Mouse (Mus musculus) liver, adult 2 months (tissue): ENCODE measurements at regions not wholly inside any gene's neighbourhood (a gene's known extent, or its start where the extent isn't known, plus 50 kb on each side); places are given as distances from the start of the nearest gene placed in this dataset.

ENCODE experiments used
- DNase-seq: peaks from one replicate; pipeline ENCODE4 v3.0.0-alpha.2; 2011; ENCODE audit warnings: low read depth, low spot score; ENCODE audit errors: extremely low read depth
- H3K27ac ChIP-seq: fragments of 200-500 bp; replicated peaks from 2 replicates; pipeline ENCODE4 v1.5.1; 2012; ENCODE audit warnings: low read depth, mild to moderate bottlenecking, control low read depth, inconsistent platforms, low read length; ENCODE audit not compliant: insufficient read depth
- H3K27me3 ChIP-seq: fragments of 200-500 bp; 2 replicates; pipeline ENCODE4 v1.6.1; 2012; ENCODE audit warnings: mild to moderate bottlenecking, moderate library complexity, low read length, inconsistent platforms; ENCODE audit not compliant: control insufficient read depth, insufficient read depth
- H3K36me3 ChIP-seq: fragments of 200-500 bp; 2 replicates; pipeline ENCODE4 v1.6.1; 2012; ENCODE audit warnings: low read length, inconsistent platforms; ENCODE audit not compliant: control insufficient read depth, insufficient read depth
- H3K4me1 ChIP-seq: fragments of 200-500 bp; 2 replicates; pipeline ENCODE4 v1.6.1; 2011; ENCODE audit warnings: low read length; ENCODE audit not compliant: control insufficient read depth, insufficient read depth
- H3K4me3 ChIP-seq: fragments of 200-500 bp; 2 replicates; pipeline ENCODE4 v1.5.1; 2011; ENCODE audit warnings: low read depth, mild to moderate bottlenecking, control low read depth, low read length, moderate library complexity; ENCODE audit not compliant: insufficient read depth
- H3K79me2 ChIP-seq: fragments of 200-500 bp; 2 replicates; pipeline ENCODE4 v1.6.1; 2012; ENCODE audit warnings: inconsistent platforms, mild to moderate bottlenecking, low read length, moderate library complexity; ENCODE audit not compliant: control insufficient read depth, insufficient read depth
- H3K9ac ChIP-seq: fragments of 200-500 bp; 2 replicates; pipeline ENCODE4 v1.6.1; 2012; ENCODE audit warnings: low read depth, mild to moderate bottlenecking, control low read depth, inconsistent platforms, low read length
- CTCF ChIP-seq: fragments of 200-500 bp; IDR thresholded peaks from 2 replicates; pipeline ENCODE4 v1.5.1; 2011; ENCODE audit warnings: low read depth, low read length, control low read depth
- POLR2A ChIP-seq: fragments of 200-500 bp; IDR thresholded peaks from 2 replicates; pipeline ENCODE4 v1.6.1; 2011; ENCODE audit warnings: low read length, control low read depth; ENCODE audit not compliant: insufficient read depth; ENCODE audit errors: extremely low read depth
- WGBS: fragments of 180-500 bp; shearing (Covaris S2); methylation state at CpG from one replicate; pipeline ENCODE4 v1.1.7; 2018; 5-methylcytosine and 5-hydroxymethylcytosine counted together

DNA sequence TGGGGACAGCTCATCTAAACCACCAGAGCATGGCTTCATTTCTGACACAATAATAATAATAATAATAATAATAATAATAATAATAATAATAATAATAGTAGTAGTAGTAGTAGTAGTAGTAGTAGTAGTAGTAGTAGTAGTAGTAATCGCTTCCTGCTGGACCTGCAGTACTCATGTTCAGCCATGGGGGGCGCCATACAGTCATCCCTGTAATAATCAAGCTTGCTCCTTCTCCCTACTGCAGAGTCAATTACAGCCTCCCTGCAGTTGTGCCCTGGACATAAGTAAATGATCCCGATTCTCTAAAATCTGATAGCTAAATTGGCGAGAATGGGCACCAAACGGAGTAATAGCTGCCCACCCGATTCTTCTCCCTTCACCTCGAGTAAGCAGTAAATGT, 537.1 kb upstream of the Gm19410 start:
- Histone ChIP-seq H3K4me3 (no peak overlapping the region), H3K27ac (no peak overlapping the region), H3K27me3 (no peaks in the 10 kb centered on the region), H3K36me3 (no peaks in the 10 kb centered on the region), H3K4me1 (no peaks in the 10 kb centered on the region), H3K79me2 (no peaks in the 10 kb centered on the region), H3K9ac (no peak overlapping the region)
- TF ChIP-seq CTCF (peak; percentile 38; the same call in 1 of the 2 replicates), POLR2A (no peak)
- DNase-seq: no peak
- WGBS: 86% methylated on average over 7 of the region's 7 CpGs

DNA sequence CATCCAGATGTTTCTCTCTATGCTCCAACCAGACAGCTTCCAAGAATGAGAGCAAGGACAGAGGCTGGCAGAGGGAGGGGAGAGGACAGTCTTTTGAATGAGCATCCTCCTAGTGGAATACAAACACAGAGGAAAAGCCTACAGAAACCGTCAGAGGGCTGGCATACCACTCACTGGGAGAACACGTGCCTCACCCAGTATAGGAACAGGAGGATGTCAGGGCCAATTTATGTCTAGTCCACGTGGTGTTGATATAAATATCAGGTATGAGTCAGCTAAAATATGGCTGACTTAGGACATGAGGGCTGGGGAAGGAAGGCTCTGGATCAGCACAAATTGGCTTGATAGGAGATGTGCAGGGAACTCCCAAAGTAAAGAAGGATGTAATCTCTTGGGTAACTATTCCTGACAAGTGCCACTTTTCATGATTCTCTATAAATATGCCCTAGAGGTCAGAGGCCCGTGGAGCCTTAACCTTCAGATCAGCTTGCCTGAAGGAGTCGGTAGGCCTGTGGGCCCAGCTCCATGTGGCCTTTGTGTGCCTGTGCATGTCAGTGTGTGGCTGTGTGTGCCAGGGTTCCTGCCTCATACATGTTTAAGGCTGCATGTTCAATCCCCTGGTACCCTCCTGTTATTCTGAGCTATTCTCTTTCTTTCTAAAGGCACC, 531.9 kb upstream of the Gm19410 start:
- Histone ChIP-seq H3K36me3 (no peaks in the 10 kb centered on the region), H3K79me2 (no peaks in the 10 kb centered on the region), H3K4me1 (no peaks in the 10 kb centered on the region), H3K27me3 (no peaks in the 10 kb centered on the region), H3K27ac (no peak overlapping the region), H3K9ac (no peak overlapping the region), H3K4me3 (no peak overlapping the region)
- DNase-seq: no peak
- WGBS: 54% methylated on average over 5 of the region's 5 CpGs
- TF ChIP-seq POLR2A (no peak), CTCF (no peak)

DNA sequence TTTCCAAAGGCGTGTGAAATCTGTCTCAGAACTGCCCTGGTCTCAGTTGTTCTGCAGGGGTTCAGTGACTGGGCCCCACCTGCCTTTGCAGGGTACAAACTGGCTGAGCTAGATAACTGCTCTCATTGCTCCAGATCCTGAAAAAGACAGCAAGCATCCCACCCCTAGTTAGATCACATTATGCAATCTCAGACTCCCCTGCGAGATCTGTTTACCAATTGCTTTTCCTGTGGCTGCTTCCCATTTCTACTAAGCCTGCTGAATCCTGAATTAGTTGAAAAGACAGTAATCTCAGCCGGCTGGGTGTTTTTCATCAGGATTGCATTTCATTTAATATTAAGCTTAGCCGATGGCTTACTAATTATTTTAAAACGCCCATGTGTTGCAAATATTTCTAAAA, 531.2 kb upstream of the Gm19410 start:
- Histone ChIP-seq H3K36me3 (no peaks in the 10 kb centered on the region), H3K4me3 (no peak overlapping the region), H3K27me3 (no peaks in the 10 kb centered on the region), H3K4me1 (no peaks in the 10 kb centered on the region), H3K79me2 (no peaks in the 10 kb centered on the region), H3K27ac (no peak overlapping the region), H3K9ac (no peak overlapping the region)
- DNase-seq: no peak
- no peak for TF ChIP-seq POLR2A
- no peak for TF ChIP-seq CTCF
- WGBS: 68% methylated on average over 5 of the region's 5 CpGs

DNA sequence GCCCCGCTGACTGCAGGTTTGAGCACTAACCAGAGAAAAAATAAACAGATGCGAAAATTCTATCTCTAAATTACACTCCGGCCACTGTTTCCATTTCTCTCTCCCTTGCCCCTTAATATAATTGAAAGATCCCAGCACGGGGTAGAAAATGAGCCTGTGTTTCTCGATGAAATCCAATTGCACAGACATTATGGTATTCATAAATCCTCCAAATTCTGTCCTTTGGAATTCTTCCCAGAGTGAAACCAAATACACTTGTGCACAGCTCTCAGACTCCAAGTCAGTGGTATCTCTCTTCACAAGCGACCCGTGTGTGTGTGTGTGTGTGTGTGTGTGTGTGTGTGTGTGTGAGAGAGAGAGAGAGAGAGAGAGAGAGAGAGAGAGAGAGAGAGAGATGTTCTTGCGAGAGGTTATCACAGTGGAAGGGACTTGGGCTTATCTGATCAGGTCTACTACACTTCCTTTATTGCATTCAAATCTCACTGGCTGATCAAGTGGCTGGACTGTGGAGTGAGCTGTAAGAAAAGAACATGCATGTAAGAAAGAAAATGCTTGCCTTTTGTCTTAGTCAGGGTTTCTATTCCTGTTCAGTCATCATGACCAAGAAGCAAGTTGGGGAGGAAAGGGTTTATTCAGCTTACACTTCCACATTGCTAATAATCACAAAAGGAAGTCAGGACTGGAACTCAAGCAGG, 529.6 kb upstream of the Gm19410 start:
- TF ChIP-seq POLR2A (no peak), CTCF (no peak)
- 92% methylated on average over 8 of the region's 8 CpGs for WGBS

DNA sequence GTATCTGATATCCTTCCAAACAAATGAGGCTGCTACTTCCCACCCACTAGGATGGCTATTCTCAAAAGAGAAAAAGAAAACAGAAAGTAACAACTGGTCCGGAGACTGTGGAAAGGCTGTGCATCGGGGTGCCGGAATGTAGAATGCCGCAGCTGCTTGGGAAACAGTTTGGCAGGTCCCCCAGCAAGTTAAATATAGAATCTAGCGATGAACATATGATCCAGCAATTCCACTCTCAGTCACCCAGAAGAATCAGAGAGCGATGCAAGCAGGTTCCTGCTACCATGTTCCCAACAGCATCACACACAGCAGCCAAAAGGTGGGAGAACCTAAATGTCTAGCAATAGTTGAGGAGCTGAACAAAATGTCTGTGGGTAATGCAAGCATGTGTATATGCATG, 528.3 kb upstream of the Gm19410 start:
- TF ChIP-seq CTCF (no peak), POLR2A (no peak)
- Histone ChIP-seq H3K4me1 (no peaks in the 10 kb centered on the region), H3K9ac (no peak overlapping the region), H3K79me2 (no peaks in the 10 kb centered on the region), H3K4me3 (no peak overlapping the region), H3K27me3 (no peaks in the 10 kb centered on the region), H3K36me3 (no peaks in the 10 kb centered on the region), H3K27ac (no peak overlapping the region)
- WGBS: 86% methylated on average over 6 of the region's 6 CpGs
- no peak for DNase-seq

More for the DNA sequence above, 529.6 kb upstream of the Gm19410 start:
- DNase-seq: no peak
- Histone ChIP-seq H3K36me3 (no peaks in the 10 kb centered on the region), H3K79me2 (no peaks in the 10 kb centered on the region), H3K4me1 (no peaks in the 10 kb centered on the region), H3K27me3 (no peaks in the 10 kb centered on the region), H3K27ac (no peak overlapping the region), H3K9ac (no peak overlapping the region), H3K4me3 (no peak overlapping the region)

DNA sequence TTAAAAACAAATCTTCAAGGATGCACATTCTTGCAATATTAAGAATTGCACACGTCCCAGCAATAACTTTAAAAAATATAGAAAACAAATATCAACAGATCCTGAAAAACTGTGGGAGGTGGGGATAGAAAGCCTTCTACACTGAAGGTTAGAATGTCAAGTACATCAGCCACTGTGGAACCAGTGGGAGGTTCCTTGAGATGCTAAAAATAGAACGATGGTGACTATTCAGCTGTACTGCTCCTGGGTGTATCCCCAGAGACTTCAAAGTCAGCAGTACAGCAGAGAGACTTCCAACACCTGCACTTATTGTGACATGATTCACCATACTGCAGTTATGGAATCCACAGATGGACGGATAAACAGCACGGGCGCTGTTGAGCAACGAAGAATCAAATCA, 524.7 kb upstream of the Gm19410 start:
- H3K27me3 ChIP-seq: no peaks in the 10 kb centered on the region
- H3K79me2 ChIP-seq: no peaks in the 10 kb centered on the region
- 95% methylated on average over 6 of the region's 6 CpGs for WGBS
- no peaks in the 10 kb centered on the region for H3K36me3 ChIP-seq
- no peak for TF ChIP-seq CTCF
- TF ChIP-seq POLR2A: no peak
- no peak overlapping the region for H3K27ac ChIP-seq
- no peak for DNase-seq
- no peak overlapping the region for H3K9ac ChIP-seq
- no peaks in the 10 kb centered on the region for H3K4me1 ChIP-seq
- H3K4me3 ChIP-seq: no peak overlapping the region
